Mouse (Mus musculus): ENCODE data around the gene Dph1. TPM values are rescaled to one million over a fixed set of nuclear protein-coding genes. Genes with fewer than 3 reads are reported as not detected.

Dph1 gene
- total RNA-seq (2014; rRNA removed): 11.3 and 14.2 TPM in 2 replicates
- polyA plus RNA-seq (2012; rRNA removed): 49.1 and 53.5 TPM in 2 replicates

DNA sequence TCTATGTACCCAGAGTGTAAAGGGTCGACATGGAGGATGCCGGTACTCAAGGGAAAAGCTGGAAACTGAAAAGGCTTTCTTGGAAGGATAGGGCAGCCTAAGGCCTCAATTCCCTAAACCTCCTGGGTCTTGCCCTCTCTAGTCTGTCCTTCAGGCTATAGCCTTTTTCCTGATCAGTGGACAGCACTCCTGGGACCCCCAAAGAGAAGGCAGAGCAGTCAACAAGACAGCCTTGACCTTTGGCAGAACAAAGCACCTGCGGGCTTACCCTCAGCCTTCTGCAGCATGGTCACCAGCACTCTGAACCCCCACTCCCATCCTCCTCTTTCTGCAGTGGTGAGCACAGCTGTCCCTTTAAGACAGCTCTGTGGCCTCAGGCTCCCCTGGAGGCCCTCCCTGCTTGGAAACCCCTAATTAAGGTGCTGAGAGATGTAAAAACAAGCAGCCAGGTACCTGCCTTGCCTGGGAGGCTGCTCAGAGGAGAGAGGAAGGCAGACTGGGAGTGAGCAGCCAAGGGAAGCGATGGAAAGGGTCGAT, at the start of gene Dph1:
Dph1 (minus strand) TSS at position 337 of the 537 bp plus-strand sequence.
- no peak for DNase-seq (ENCODE audit: extremely low read depth, low read depth, low spot score)
- H3K4me3 ChIP-seq (ENCODE audit: insufficient read depth, low read depth, low read length): peak within 1 kb of the TSS; percentile 88
- WGBS: 71% methylated on average over 5 of the region's 5 CpGs
- no peaks in the 10 kb centered on the region for H3K27me3 ChIP-seq (ENCODE audit: control insufficient read depth, insufficient read depth, low read length)
- 0 out of 2 replicates have a peak, but pooled peaks cover 7% of the 10 kb centered on the region for H3K4me1 ChIP-seq (ENCODE audit: control insufficient read depth, insufficient read depth, low read length)
- peak within 1 kb of the TSS; percentile 62 for H3K27ac ChIP-seq (replicated peaks; ENCODE audit: insufficient read depth, low read depth, low read length)
- H3K36me3 ChIP-seq (ENCODE audit: control insufficient read depth, insufficient read depth, low read length): no peaks in the 10 kb centered on the region
- TF ChIP-seq CTCF (IDR thresholded peaks at IDR 0.05; ENCODE audit: low read depth, low read length): no peak
- no peak for TF ChIP-seq POLR2A (IDR thresholded peaks at IDR 0.05; ENCODE audit: extremely low read depth, insufficient read depth, low read length)
- peaks cover 14% of the 10 kb centered on the region; the same call in 1 of the 2 replicates for H3K79me2 ChIP-seq (ENCODE audit: control insufficient read depth, insufficient read depth, low read length)
- H3K9ac ChIP-seq (ENCODE audit: low read depth, low read length): peak within 1 kb of the TSS; percentile 76

DNA sequence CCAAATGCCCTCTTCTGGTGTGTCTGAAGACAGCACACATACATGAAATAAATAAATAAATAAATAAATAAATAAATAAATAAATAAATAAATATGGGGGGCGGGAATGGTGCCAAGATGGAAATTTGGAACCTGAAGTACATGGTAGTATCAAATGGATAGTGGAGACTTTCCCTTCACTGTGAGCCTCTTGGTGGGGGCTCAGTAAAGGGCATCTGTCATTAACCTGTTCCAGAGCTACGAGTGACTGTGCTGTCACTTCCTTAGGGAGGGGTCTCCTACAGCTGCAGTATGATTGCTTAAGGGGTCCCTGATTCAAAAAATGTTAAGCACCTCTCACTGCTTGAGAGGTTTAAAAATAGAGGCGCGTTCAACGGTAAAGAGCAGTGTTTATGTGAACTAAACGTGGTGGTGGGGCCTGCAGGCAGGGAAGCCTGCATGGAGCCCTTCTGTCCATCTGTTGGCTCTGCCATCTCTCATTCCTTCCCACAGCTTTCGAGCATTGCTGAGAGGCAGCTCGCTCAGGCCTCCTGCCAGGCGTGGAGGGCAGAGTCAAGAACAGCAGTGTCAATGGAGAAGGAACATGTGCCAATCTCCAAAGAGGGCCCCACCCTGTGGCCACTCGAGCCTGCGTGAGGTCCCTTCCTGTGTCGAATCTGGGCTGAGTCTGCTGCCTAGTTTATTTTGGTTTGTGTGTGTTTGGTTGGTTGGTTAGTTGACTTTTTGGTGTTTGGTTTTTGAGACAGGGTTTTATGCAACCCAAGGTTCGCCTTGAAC, 49.3 kb upstream of the Dph1 start:
- Histone ChIP-seq H3K27ac (replicated peaks; ENCODE audit: insufficient read depth, low read depth, low read length) (no peak overlapping the region), H3K79me2 (ENCODE audit: control insufficient read depth, insufficient read depth, low read length) (peaks cover 10% of the 10 kb centered on the region; the same call in 1 of the 2 replicates), H3K4me3 (ENCODE audit: insufficient read depth, low read depth, low read length) (no peak overlapping the region), H3K36me3 (ENCODE audit: control insufficient read depth, insufficient read depth, low read length) (no peaks in the 10 kb centered on the region), H3K27me3 (ENCODE audit: control insufficient read depth, insufficient read depth, low read length) (no peaks in the 10 kb centered on the region), H3K4me1 (ENCODE audit: control insufficient read depth, insufficient read depth, low read length) (no peaks in the 10 kb centered on the region; the same call in 1 of the 2 replicates), H3K9ac (ENCODE audit: low read depth, low read length) (no peak overlapping the region)
- peak; percentile 57 for DNase-seq (ENCODE audit: extremely low read depth, low read depth, low spot score)
- WGBS: 48% methylated on average over 13 of the region's 13 CpGs
- TF ChIP-seq CTCF (IDR thresholded peaks at IDR 0.05; ENCODE audit: low read depth, low read length) (no peak), POLR2A (IDR thresholded peaks at IDR 0.05; ENCODE audit: extremely low read depth, insufficient read depth, low read length) (no peak)

DNA sequence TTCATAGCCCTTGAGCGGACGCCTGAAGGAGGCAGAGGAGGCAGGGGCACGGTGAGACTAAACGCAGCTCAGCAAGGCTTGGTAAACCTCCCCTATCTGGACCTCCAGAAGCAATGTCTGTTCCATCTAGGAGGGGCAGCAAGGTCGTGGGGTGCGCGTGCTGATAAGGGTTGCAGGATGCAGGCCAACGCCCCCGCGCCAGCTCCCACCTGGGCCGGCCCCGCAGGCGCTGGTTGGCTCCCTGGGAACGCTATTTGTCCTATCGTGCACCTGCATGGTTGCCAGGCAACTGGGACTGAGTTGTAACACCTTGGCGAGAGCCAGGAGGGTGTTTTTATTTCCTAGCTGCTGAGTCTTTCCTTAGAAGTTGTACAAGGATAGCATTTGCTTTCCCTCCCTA, 43.7 kb upstream of the Dph1 start:
- Histone ChIP-seq H3K36me3 (ENCODE audit: control insufficient read depth, insufficient read depth, low read length) (no peaks in the 10 kb centered on the region), H3K27me3 (ENCODE audit: control insufficient read depth, insufficient read depth, low read length) (no peaks in the 10 kb centered on the region), H3K4me3 (ENCODE audit: insufficient read depth, low read depth, low read length) (no peak overlapping the region), H3K27ac (replicated peaks; ENCODE audit: insufficient read depth, low read depth, low read length) (no peak overlapping the region), H3K9ac (ENCODE audit: low read depth, low read length) (no peak overlapping the region), H3K79me2 (ENCODE audit: control insufficient read depth, insufficient read depth, low read length) (peaks cover 30% of the 10 kb centered on the region), H3K4me1 (ENCODE audit: control insufficient read depth, insufficient read depth, low read length) (peaks cover 5% of the 10 kb centered on the region; the same call in 1 of the 2 replicates)
- 60% methylated on average over 16 of the region's 16 CpGs for WGBS
- DNase-seq (ENCODE audit: extremely low read depth, low read depth, low spot score): no peak
- TF ChIP-seq CTCF (IDR thresholded peaks at IDR 0.05; ENCODE audit: low read depth, low read length): no peak
- no peak for TF ChIP-seq POLR2A (IDR thresholded peaks at IDR 0.05; ENCODE audit: extremely low read depth, insufficient read depth, low read length)

DNA sequence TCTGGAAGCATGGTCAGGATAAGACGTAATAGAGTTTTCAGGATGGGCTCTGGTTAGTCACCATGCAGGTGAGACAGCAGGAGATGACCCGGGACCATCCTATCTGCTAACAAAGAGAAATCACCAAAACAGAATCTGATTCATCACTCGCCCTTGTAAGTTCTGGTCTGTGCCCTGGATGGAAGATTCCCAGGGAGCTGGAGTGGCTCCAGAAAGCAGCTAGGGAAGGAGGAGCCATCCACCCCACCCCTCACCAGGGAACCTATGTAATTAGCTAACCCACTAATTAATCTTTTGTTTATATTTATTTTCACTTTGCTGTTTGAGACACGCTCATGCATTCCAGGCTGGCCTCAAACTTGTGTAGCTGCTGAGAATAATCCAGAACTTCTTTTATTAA, 41.4 kb upstream of the Dph1 start:
- no peaks in the 10 kb centered on the region for H3K36me3 ChIP-seq (ENCODE audit: control insufficient read depth, insufficient read depth, low read length)
- 85% methylated on average over 4 of the region's 4 CpGs for WGBS
- H3K27ac ChIP-seq (replicated peaks; ENCODE audit: insufficient read depth, low read depth, low read length): no peak overlapping the region
- no peak for DNase-seq (ENCODE audit: extremely low read depth, low read depth, low spot score)
- peaks cover 5% of the 10 kb centered on the region; the same call in 1 of the 2 replicates for H3K4me1 ChIP-seq (ENCODE audit: control insufficient read depth, insufficient read depth, low read length)
- H3K4me3 ChIP-seq (ENCODE audit: insufficient read depth, low read depth, low read length): no peak overlapping the region
- no peak overlapping the region for H3K9ac ChIP-seq (ENCODE audit: low read depth, low read length)
- peaks cover 36% of the 10 kb centered on the region for H3K79me2 ChIP-seq (ENCODE audit: control insufficient read depth, insufficient read depth, low read length)
- no peak for TF ChIP-seq CTCF (IDR thresholded peaks at IDR 0.05; ENCODE audit: low read depth, low read length)
- TF ChIP-seq POLR2A (IDR thresholded peaks at IDR 0.05; ENCODE audit: extremely low read depth, insufficient read depth, low read length): no peak
- H3K27me3 ChIP-seq (ENCODE audit: control insufficient read depth, insufficient read depth, low read length): no peaks in the 10 kb centered on the region

DNA sequence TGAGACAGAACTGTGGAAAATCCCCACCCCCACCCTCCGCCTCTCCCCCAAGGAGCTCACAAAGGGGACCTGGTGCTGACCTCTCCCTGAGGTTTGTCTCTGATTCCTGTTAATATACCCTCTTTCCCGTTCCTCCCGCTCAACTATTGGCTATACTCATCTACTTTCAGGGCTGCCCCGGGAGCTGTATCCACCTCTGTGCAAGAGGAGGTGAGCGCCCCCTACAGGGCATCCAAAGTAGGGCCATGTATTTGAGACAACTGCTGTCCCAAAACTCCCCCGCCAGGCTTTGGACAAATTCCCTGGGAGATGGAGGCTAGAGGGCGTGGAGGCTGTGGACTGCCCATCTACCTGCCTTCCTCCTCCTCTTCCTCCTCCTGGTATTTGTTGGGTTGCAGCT, 40.7 kb upstream of the Dph1 start:
- Histone ChIP-seq H3K9ac (ENCODE audit: low read depth, low read length) (no peak overlapping the region), H3K27ac (replicated peaks; ENCODE audit: insufficient read depth, low read depth, low read length) (no peak overlapping the region), H3K27me3 (ENCODE audit: control insufficient read depth, insufficient read depth, low read length) (no peaks in the 10 kb centered on the region), H3K4me3 (ENCODE audit: insufficient read depth, low read depth, low read length) (no peak overlapping the region), H3K79me2 (ENCODE audit: control insufficient read depth, insufficient read depth, low read length) (peaks cover 41% of the 10 kb centered on the region), H3K36me3 (ENCODE audit: control insufficient read depth, insufficient read depth, low read length) (no peaks in the 10 kb centered on the region), H3K4me1 (ENCODE audit: control insufficient read depth, insufficient read depth, low read length) (peaks cover 5% of the 10 kb centered on the region; the same call in 1 of the 2 replicates)
- DNase-seq (ENCODE audit: extremely low read depth, low read depth, low spot score): peak; percentile 66
- 11% methylated on average over 7 of the region's 7 CpGs for WGBS
- TF ChIP-seq CTCF (IDR thresholded peaks at IDR 0.05; ENCODE audit: low read depth, low read length) (peak; percentile 79), POLR2A (IDR thresholded peaks at IDR 0.05; ENCODE audit: extremely low read depth, insufficient read depth, low read length) (no peak)

All from liver, adult 2 months (tissue).